Mouse (Mus musculus): ENCODE data around the gene Fyn. TPM values are rescaled to one million over a fixed set of nuclear protein-coding genes. Genes with fewer than 3 reads are reported as not detected.

Fyn gene
- total and polyA plus RNA-seq, 3 experiments: 14.9 to 42.4 (median 19.9) TPM

GRCm38 (mm10) chr10:39462711-39463110 lies 94.1 kb downstream of the Fyn start:
- no peaks in the 10 kb centered on the region for H3K9me3 ChIP-seq (replicated peaks; ENCODE audit: low read length)
- H3K79me2 ChIP-seq (replicated peaks; ENCODE audit: control insufficient read depth, extremely low read depth, insufficient read depth, poor library complexity, severe bottlenecking): no peaks in the 10 kb centered on the region
- H3K27me3 ChIP-seq (replicated peaks): no peaks in the 10 kb centered on the region
- H3K4me3 ChIP-seq (replicated peaks in 1 of 3; ENCODE audit: low read depth in 2 of 3, low read length in 2 of 3, poor library complexity in 1 of 3): no peak overlapping the region
- in situ Hi-C loops (cut with MboI; ENCODE audit: low pct_ligation_motif_present, low pct_unique_long_range_greater_than_20kb, low sequenced_read_pairs) (no loop called here), dilution Hi-C loops (cut with MboI; ENCODE audit: extremely low pct_ligation_motif_present, extremely low pct_unique_long_range_greater_than_20kb, low sequenced_read_pairs) (no loop called here)
- H3K36me3 ChIP-seq (replicated peaks in 1 of 2; ENCODE audit: control insufficient read depth in 1 of 2, insufficient read depth in 1 of 2, low read length in 1 of 2): peaks cover 0 to 57% of the 10 kb centered on the region in 2 experiments
- TF ChIP-seq JUND (conservative IDR thresholded peaks at IDR 0.05; ENCODE audit: low read depth, low read length): no peak
- no peak for TF ChIP-seq TCF12 (IDR thresholded peaks at IDR 0.05; ENCODE audit: low read depth, low read length)
- no peak for TF ChIP-seq E2F4 (IDR thresholded peaks at IDR 0.05; ENCODE audit: insufficient replicate concordance, low read depth, low read length)
- TF ChIP-seq NELFE (IDR thresholded peaks at IDR 0.05; ENCODE audit: low read depth, low read length): no peak
- TF ChIP-seq HCFC1 (IDR thresholded peaks at IDR 0.05; ENCODE audit: low read depth, low read length): no peak
- no peak overlapping the region for H3K27ac ChIP-seq (ENCODE audit: insufficient read depth, low read depth)
- H3K4me2 ChIP-seq (ENCODE audit: insufficient read depth, low read depth, poor library complexity, severe bottlenecking): no peak overlapping the region
- peaks cover 0 to 22% of the 10 kb centered on the region in 2 experiments; a peak in 2 of 4 replicates for H3K4me1 ChIP-seq (ENCODE audit: control insufficient read depth in 1 of 2, insufficient read depth in 2 of 2)
- no peak for DNase-seq (ENCODE audit: extremely low read depth)
- H3K9ac ChIP-seq (ENCODE audit: insufficient read depth, low read depth): no peak overlapping the region

- no peak overlapping the region for H3K9ac ChIP-seq (ENCODE audit: insufficient read depth, low read depth)
- H3K27me3 ChIP-seq (replicated peaks): no peaks in the 10 kb centered on the region
- peaks cover 0 to 20% of the 10 kb centered on the region in 2 experiments; a peak in 2 of 4 replicates for H3K4me1 ChIP-seq (ENCODE audit: control insufficient read depth in 1 of 2, insufficient read depth in 2 of 2)
- no peak overlapping the region for H3K27ac ChIP-seq (ENCODE audit: insufficient read depth, low read depth)
- H3K9me3 ChIP-seq (replicated peaks; ENCODE audit: low read length): no peaks in the 10 kb centered on the region
- in situ Hi-C loops (cut with MboI; ENCODE audit: low pct_ligation_motif_present, low pct_unique_long_range_greater_than_20kb, low sequenced_read_pairs) (no loop called here), dilution Hi-C loops (cut with MboI; ENCODE audit: extremely low pct_ligation_motif_present, extremely low pct_unique_long_range_greater_than_20kb, low sequenced_read_pairs) (no loop called here)
- no peaks in the 10 kb centered on the region for H3K79me2 ChIP-seq (replicated peaks; ENCODE audit: control insufficient read depth, extremely low read depth, insufficient read depth, poor library complexity, severe bottlenecking)
- H3K36me3 ChIP-seq (replicated peaks in 1 of 2; ENCODE audit: control insufficient read depth in 1 of 2, insufficient read depth in 1 of 2, low read length in 1 of 2): peaks cover 0 to 57% of the 10 kb centered on the region in 2 experiments
- no peak for DNase-seq (ENCODE audit: extremely low read depth)
- no peak overlapping the region for H3K4me3 ChIP-seq (replicated peaks in 1 of 3; ENCODE audit: low read depth in 2 of 3, low read length in 2 of 3, poor library complexity in 1 of 3)
- no peak for TF ChIP-seq CTCF (conservative IDR thresholded peaks at IDR 0.05 in 1 of 2, IDR thresholded peaks at IDR 0.05 in 1 of 2; ENCODE audit: low read depth in 2 of 2, low read length in 2 of 2)
- no peak for TF ChIP-seq MAZ (IDR thresholded peaks at IDR 0.05; ENCODE audit: low read depth, low read length)
- TF ChIP-seq IRF4 (IDR thresholded peaks at IDR 0.05; ENCODE audit: low read depth, low read length): no peak
- TF ChIP-seq ELF1 (IDR thresholded peaks at IDR 0.05; ENCODE audit: low read depth, low read length): no peak
- TF ChIP-seq NELFE (IDR thresholded peaks at IDR 0.05; ENCODE audit: low read depth, low read length): no peak
- no peak for TF ChIP-seq MXI1 (IDR thresholded peaks at IDR 0.05; ENCODE audit: low read depth, low read length)
- no peak for TF ChIP-seq UBTF (IDR thresholded peaks at IDR 0.05; ENCODE audit: low read depth, low read length)
- TF ChIP-seq HCFC1 (IDR thresholded peaks at IDR 0.05; ENCODE audit: low read depth, low read length): no peak
- TF ChIP-seq PAX5 (IDR thresholded peaks at IDR 0.05; ENCODE audit: low read length): no peak
- TF ChIP-seq KAT2A (IDR thresholded peaks at IDR 0.05; ENCODE audit: insufficient replicate concordance, low read length): no peak
- TF ChIP-seq ZC3H11A (IDR thresholded peaks at IDR 0.05; ENCODE audit: low read depth, low read length): no peak
- TF ChIP-seq TCF12 (IDR thresholded peaks at IDR 0.05; ENCODE audit: low read depth, low read length): no peak
- TF ChIP-seq JUND (conservative IDR thresholded peaks at IDR 0.05; ENCODE audit: low read depth, low read length): no peak
- TF ChIP-seq NRF1 (IDR thresholded peaks at IDR 0.05; ENCODE audit: low read depth, low read length): no peak
- no peak for TF ChIP-seq ZMIZ1 (IDR thresholded peaks at IDR 0.05; ENCODE audit: low read depth, low read length)
- no peak overlapping the region for H3K4me2 ChIP-seq (ENCODE audit: insufficient read depth, low read depth, poor library complexity, severe bottlenecking)
Measured at GRCm38 (mm10) chr10:39464383-39464782, 95.7 kb downstream of the Fyn start.
